Mouse (Mus musculus) myocyte (in vitro differentiated cells): ENCODE data around the gene Arglu1.

ENCODE experiments used
- CEBPB ChIP-seq: IDR thresholded peaks from 2 replicates; pipeline ENCODE4 v1.6.1; 2011; ENCODE audit warnings: mild to moderate bottlenecking, moderate library complexity; ENCODE audit not compliant: poor library complexity, insufficient read depth, severe bottlenecking
- E2F4 ChIP-seq: IDR thresholded peaks from one replicate; pipeline ENCODE4 v1.6.1; 2011; ENCODE audit warnings: mild to moderate bottlenecking, control low read depth, moderate library complexity; ENCODE audit not compliant: insufficient read depth
- MAX ChIP-seq: IDR thresholded peaks from one replicate; pipeline ENCODE4 v1.6.1; 2011; ENCODE audit warnings: low read depth, mild to moderate bottlenecking, control low read depth
- MYOD1 ChIP-seq, 3 experiments: IDR thresholded peaks; one replicate each; pipeline ENCODE4 v1.6.1; 2011; ENCODE audit warnings: control low read depth in 2 of 3, low read depth in 2 of 3, mild to moderate bottlenecking in 2 of 3, moderate library complexity in 1 of 3; ENCODE audit not compliant: insufficient read length in 2 of 3, control insufficient read depth in 1 of 3
- MYOG ChIP-seq, 3 experiments: IDR thresholded peaks; one replicate each; pipeline ENCODE4 v1.6.1; 2011; ENCODE audit warnings: control low read depth in 2 of 3, low read depth in 2 of 3, mild to moderate bottlenecking in 2 of 3; ENCODE audit not compliant: insufficient read length in 2 of 3, control insufficient read depth in 1 of 3, insufficient read depth in 1 of 3
- POLR2A ChIP-seq: IDR thresholded peaks from one replicate; pipeline ENCODE4 v1.6.1; 2011; ENCODE audit warnings: low read depth, mild to moderate bottlenecking, control low read depth, moderate library complexity; ENCODE audit not compliant: insufficient read length
- POLR2AphosphoS2 ChIP-seq: IDR thresholded peaks from one replicate; pipeline ENCODE4 v1.6.1; 2011; ENCODE audit warnings: low read depth, control low read depth; ENCODE audit not compliant: insufficient read length
- REST ChIP-seq: IDR thresholded peaks from one replicate; pipeline ENCODE4 v1.6.1; 2011; ENCODE audit warnings: mild to moderate bottlenecking, control low read depth, moderate library complexity; ENCODE audit not compliant: insufficient read depth, insufficient read length
- SRF ChIP-seq: IDR thresholded peaks from one replicate; pipeline ENCODE4 v1.6.1; 2011; ENCODE audit warnings: low read depth; ENCODE audit not compliant: control insufficient read depth, insufficient read length
- TCF12 ChIP-seq: IDR thresholded peaks from one replicate; pipeline ENCODE4 v1.6.1; 2011; ENCODE audit warnings: mild to moderate bottlenecking, control low read depth; ENCODE audit not compliant: poor library complexity, insufficient read depth, severe bottlenecking
- USF1 ChIP-seq: IDR thresholded peaks from one replicate; pipeline ENCODE4 v1.6.1; 2011; ENCODE audit warnings: low read depth, mild to moderate bottlenecking, control low read depth, moderate library complexity

- TF ChIP-seq CEBPB (no peak), POLR2A (no peak), TCF12 (no peak), E2F4 (no peak), MYOD1 (IDR thresholded peaks at IDR 0.05; ENCODE audit: control insufficient read depth in 1 of 3, insufficient read length in 2 of 3, low read depth in 2 of 3) (no peak), USF1 (no peak), MYOG (IDR thresholded peaks at IDR 0.05; ENCODE audit: control insufficient read depth in 1 of 3, insufficient read depth in 1 of 3, insufficient read length in 2 of 3, low read depth in 2 of 3) (no peak), REST (no peak), MAX (no peak), SRF (no peak), POLR2AphosphoS2 (no peak)
These were observed 37.0 kb downstream of the Arglu1 start for GRCm38 (mm10) chr8:8653343-8653742.
